Mouse (Mus musculus) megakaryocyte, embryonic 14.5 days (primary cell): ENCODE measurements around the gene Slc22a23.

Experiments used
- FLI1 ChIP-seq: IDR thresholded peaks from 2 replicates; pipeline ENCODE4 v1.6.1; 2012; ENCODE audit warnings: low read length, inconsistent platforms, mixed read lengths
- GATA1 ChIP-seq: IDR thresholded peaks from 3 replicates; pipeline ENCODE4 v1.6.1; 2012; ENCODE audit warnings: mixed read lengths, low read length, inconsistent platforms, borderline replicate concordance

DNA sequence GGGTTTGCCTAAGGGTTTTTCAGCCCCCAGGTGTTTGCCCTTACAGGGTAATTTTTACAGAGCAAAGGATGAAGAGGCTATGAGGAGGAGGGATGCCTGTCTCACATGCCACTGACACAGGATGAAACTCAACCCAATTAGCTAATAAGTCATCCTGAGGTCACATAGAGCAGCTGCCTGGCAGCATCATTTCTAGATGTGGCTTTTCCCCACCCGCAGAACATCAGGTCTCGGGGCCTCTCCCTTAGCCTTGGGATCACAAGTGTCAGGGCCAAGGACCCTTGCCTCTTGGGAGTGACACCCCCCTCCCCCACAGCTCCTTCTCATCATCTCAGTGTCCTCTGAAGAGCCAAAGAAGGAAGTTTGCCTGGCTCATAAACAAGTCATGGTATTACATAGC lies 21.6 kb downstream of the Slc22a23 start:
- TF ChIP-seq GATA1 (no peak), FLI1 (no peak)
